Mouse (Mus musculus) megakaryocyte, embryonic 14.5 days (primary cell): ENCODE data around the gene Otud4. TPM values are rescaled to one million over a fixed set of nuclear protein-coding genes. Genes with fewer than 3 reads are reported as not detected.
A peak's percentile ranks its signal among the peaks of the same experiment; 100 is the strongest.

Source experiments
- H3K27me3 ChIP-seq: replicated peaks from 2 replicates; pipeline ENCODE3; 2012; ENCODE audit warnings: inconsistent platforms
- H3K36me3 ChIP-seq: replicated peaks from 2 replicates; pipeline ENCODE3; 2012; ENCODE audit warnings: low read length, inconsistent platforms, mixed read lengths
- H3K4me1 ChIP-seq: 2 replicates; pipeline ENCODE4 v1.6.1; 2012; ENCODE audit warnings: inconsistent platforms
- H3K4me3 ChIP-seq: replicated peaks from 2 replicates; pipeline ENCODE3; 2012; ENCODE audit warnings: moderate library complexity, mild to moderate bottlenecking, inconsistent platforms
- H3K9me3 ChIP-seq: 2 replicates; pipeline ENCODE4 v1.6.1; 2012; ENCODE audit warnings: inconsistent platforms
- FLI1 ChIP-seq: IDR thresholded peaks from 2 replicates; pipeline ENCODE4 v1.6.1; 2012; ENCODE audit warnings: low read length, inconsistent platforms, mixed read lengths
- GATA1 ChIP-seq: IDR thresholded peaks from 3 replicates; pipeline ENCODE4 v1.6.1; 2012; ENCODE audit warnings: mixed read lengths, low read length, inconsistent platforms, borderline replicate concordance
- polyA plus RNA-seq: library from polyadenylated mRNA; stranded (reverse); fragments of >175 nt; gene quantifications from 2 replicates; pipeline ENCODE4 v1.2.3, GENCODE M21; 2012; ENCODE audit warnings: low replicate concordance; ENCODE audit not compliant: insufficient read depth

Otud4 gene
- polyA plus RNA-seq, 1 experiment, result 0.46 TPM

GRCm38 (mm10) chr8:79618906-79619305, 20.5 kb upstream of the Otud4 start:
- H3K27me3 ChIP-seq, result no peaks in the 10 kb centered on the region
- TF ChIP-seq GATA1, result no peak
- no peak for TF ChIP-seq FLI1

DNA sequence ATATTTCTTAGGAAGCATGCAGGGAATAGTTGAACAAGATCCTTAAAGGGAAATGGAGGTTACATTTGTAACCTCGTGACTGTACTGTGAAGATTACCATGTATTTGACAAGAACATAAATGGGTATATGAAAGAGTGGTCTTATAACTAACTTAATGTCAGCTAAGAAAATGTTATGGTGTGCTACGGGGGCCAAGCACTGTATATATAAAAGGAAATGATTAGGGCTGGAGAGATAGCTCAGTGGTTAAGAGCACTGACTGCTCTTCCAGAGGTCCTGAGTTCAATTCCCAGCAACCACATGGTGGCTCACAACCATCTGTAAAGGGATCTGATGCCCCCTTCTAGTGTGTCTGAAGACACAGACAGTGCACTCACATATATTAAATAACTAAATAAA, 20.1 kb upstream of the Otud4 start:
- no peak overlapping the region for H3K4me3 ChIP-seq

More at GRCm38 (mm10) chr8:79618906-79619305, 20.5 kb upstream of the Otud4 start:
- Histone ChIP-seq H3K4me3 (no peak overlapping the region), H3K36me3 (no peaks in the 10 kb centered on the region), H3K4me1 (peaks cover 32% of the 10 kb centered on the region), H3K9me3 (no peaks in the 10 kb centered on the region; the same call in 1 of the 2 replicates)

GRCm38 (mm10) chr8:79620000-79620399, 19.4 kb upstream of the Otud4 start:
- H3K4me1 ChIP-seq, result peaks cover 32% of the 10 kb centered on the region
- peak overlapping the region; percentile 59 for H3K4me3 ChIP-seq
- no peaks in the 10 kb centered on the region for H3K27me3 ChIP-seq
- no peaks in the 10 kb centered on the region; the same call in 1 of the 2 replicates for H3K9me3 ChIP-seq
- no peaks in the 10 kb centered on the region for H3K36me3 ChIP-seq
- TF ChIP-seq GATA1 (no peak), FLI1 (no peak)

More for the DNA sequence above, 20.1 kb upstream of the Otud4 start:
- Histone ChIP-seq H3K4me1 (peaks cover 32% of the 10 kb centered on the region), H3K9me3 (no peaks in the 10 kb centered on the region; the same call in 1 of the 2 replicates), H3K36me3 (no peaks in the 10 kb centered on the region), H3K27me3 (no peaks in the 10 kb centered on the region)
- TF ChIP-seq FLI1 (no peak), GATA1 (no peak)

GRCm38 (mm10) chr8:79620489-79621276, 18.7 kb upstream of the Otud4 start:
- Histone ChIP-seq H3K4me1 (peaks cover 32% of the 10 kb centered on the region), H3K27me3 (no peaks in the 10 kb centered on the region), H3K9me3 (no peaks in the 10 kb centered on the region; the same call in 1 of the 2 replicates), H3K36me3 (no peaks in the 10 kb centered on the region), H3K4me3 (no peak overlapping the region)
- TF ChIP-seq GATA1 (no peak), FLI1 (no peak)

DNA sequence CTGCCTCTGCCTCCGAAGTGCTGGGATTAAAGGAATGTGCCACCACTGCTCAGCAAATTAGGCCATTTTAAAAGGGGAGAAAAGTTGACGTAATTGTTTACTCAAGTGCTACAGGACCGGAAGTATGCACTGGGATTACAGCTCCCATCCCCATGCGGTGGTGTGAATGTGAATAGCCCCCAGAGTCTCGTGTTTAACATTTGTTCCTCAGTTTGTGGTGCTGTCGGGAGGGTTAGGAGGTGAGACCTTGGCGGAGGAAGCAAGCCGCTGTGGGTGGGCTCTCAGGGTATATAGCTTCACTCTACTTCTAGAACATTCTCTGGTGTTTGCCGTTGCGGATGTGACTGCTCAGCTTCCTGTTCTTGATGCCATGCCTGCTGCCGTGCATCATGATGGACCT, 17.1 kb upstream of the Otud4 start:
- Histone ChIP-seq H3K9me3 (no peaks in the 10 kb centered on the region; the same call in 1 of the 2 replicates), H3K36me3 (no peaks in the 10 kb centered on the region), H3K4me3 (no peak overlapping the region), H3K27me3 (no peaks in the 10 kb centered on the region), H3K4me1 (peaks cover 39% of the 10 kb centered on the region)
- no peak for TF ChIP-seq GATA1
- TF ChIP-seq FLI1, result no peak

GRCm38 (mm10) chr8:79623351-79623750, 16.1 kb upstream of the Otud4 start:
- no peaks in the 10 kb centered on the region for H3K9me3 ChIP-seq
- no peak for TF ChIP-seq GATA1
- no peaks in the 10 kb centered on the region for H3K36me3 ChIP-seq
- peaks cover 32% of the 10 kb centered on the region for H3K4me1 ChIP-seq
- no peak overlapping the region for H3K4me3 ChIP-seq
- H3K27me3 ChIP-seq, result no peaks in the 10 kb centered on the region

- Histone ChIP-seq H3K27me3 (no peaks in the 10 kb centered on the region), H3K36me3 (no peaks in the 10 kb centered on the region), H3K9me3 (no peaks in the 10 kb centered on the region), H3K4me3 (no peak overlapping the region), H3K4me1 (peaks cover 22% of the 10 kb centered on the region)
- TF ChIP-seq FLI1 (no peak), GATA1 (no peak)
These were observed 15.0 kb upstream of the Otud4 start for GRCm38 (mm10) chr8:79624416-79624815.

GRCm38 (mm10) chr8:79626213-79626612, 13.2 kb upstream of the Otud4 start:
- Histone ChIP-seq H3K36me3 (no peaks in the 10 kb centered on the region), H3K4me3 (no peak overlapping the region), H3K9me3 (no peaks in the 10 kb centered on the region), H3K27me3 (no peaks in the 10 kb centered on the region), H3K4me1 (peaks cover 7% of the 10 kb centered on the region; the same call in 1 of the 2 replicates)
- TF ChIP-seq GATA1 (no peak), FLI1 (no peak)

DNA sequence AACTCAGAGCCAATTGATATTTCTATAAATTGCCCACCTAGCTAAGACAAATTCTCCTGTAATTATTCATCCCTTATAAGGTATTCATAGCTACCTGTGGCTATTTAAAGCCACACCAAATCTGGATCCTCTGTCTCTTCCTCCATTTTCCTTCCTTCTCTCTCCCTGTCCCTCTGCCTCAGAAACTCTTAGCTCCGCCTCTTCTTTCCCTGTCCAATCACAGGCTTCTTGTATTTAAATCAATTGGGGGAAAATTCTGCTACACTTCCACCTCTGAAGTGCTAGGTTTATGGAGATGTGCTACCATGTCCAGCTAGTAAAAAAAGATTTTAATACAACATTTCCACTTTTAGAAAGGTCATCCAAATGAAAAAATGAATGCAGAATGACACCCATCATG, 3.9 kb upstream of the Otud4 start:
- TF ChIP-seq FLI1, result no peak
- TF ChIP-seq GATA1, result no peak
- peaks cover 16% of the 10 kb centered on the region for H3K9me3 ChIP-seq
- H3K4me3 ChIP-seq, result no peak overlapping the region
- H3K4me1 ChIP-seq, result peaks cover 15% of the 10 kb centered on the region
- H3K36me3 ChIP-seq, result peaks cover 4% of the 10 kb centered on the region
- no peaks in the 10 kb centered on the region for H3K27me3 ChIP-seq

GRCm38 (mm10) chr8:79636151-79636550, 3.3 kb upstream of the Otud4 start:
- TF ChIP-seq GATA1 (no peak), FLI1 (no peak)
- Histone ChIP-seq H3K36me3 (peaks cover 4% of the 10 kb centered on the region), H3K4me3 (peak overlapping the region; percentile 26), H3K9me3 (peaks cover 16% of the 10 kb centered on the region), H3K27me3 (no peaks in the 10 kb centered on the region), H3K4me1 (peaks cover 18% of the 10 kb centered on the region)
